Mouse (Mus musculus) kidney, postnatal 0 days (tissue): ENCODE measurements around the gene Ankrd50. TPM values are rescaled to one million over a fixed set of nuclear protein-coding genes. Genes with fewer than 3 reads are reported as not detected.

Experiments
- ATAC-seq: fragments of 200-750 bp; cut with Nextera tagmentation; replicated peaks from 2 replicates; pipeline ENCODE4 v1.8.0; 2017; ENCODE audit warnings: low read depth, moderate number of reproducible peaks, moderate TSS enrichment, moderate library complexity; ENCODE audit not compliant: low FRiP score
- DNase-seq: peaks from one replicate; pipeline ENCODE4 v3.0.0-alpha.2; 2016; ENCODE audit warnings: low spot score
- H3K27ac ChIP-seq: fragments of 300-500 bp; sonication (generic); 2 replicates; pipeline ENCODE4 v1.5.1; 2014; ENCODE audit warnings: mild to moderate bottlenecking
- H3K27me3 ChIP-seq: fragments of 300-500 bp; sonication (generic); 2 replicates; pipeline ENCODE4 v1.6.1; 2014; ENCODE audit warnings: low read length, mixed read lengths; ENCODE audit not compliant: insufficient read depth
- H3K36me3 ChIP-seq: fragments of 300-500 bp; sonication (generic); 2 replicates; pipeline ENCODE4 v1.6.1; 2014; ENCODE audit warnings: low read length, mixed read lengths; ENCODE audit not compliant: insufficient read depth
- H3K4me1 ChIP-seq: fragments of 300-500 bp; sonication (generic); replicated peaks from 2 replicates; pipeline ENCODE4 v1.6.1; 2014; ENCODE audit warnings: antibody characterized with exemption, low read length, mixed read lengths; ENCODE audit not compliant: insufficient read depth
- H3K4me2 ChIP-seq: fragments of 300-500 bp; sonication (generic); 2 replicates; pipeline ENCODE4 v1.6.1; 2014; ENCODE audit warnings: mild to moderate bottlenecking, low read length, moderate library complexity, mixed read lengths
- H3K4me3 ChIP-seq: fragments of 300-500 bp; sonication (generic); replicated peaks from 2 replicates; pipeline ENCODE4 v1.5.1; 2014; ENCODE audit warnings: low read depth, low read length
- H3K9ac ChIP-seq: fragments of 300-500 bp; sonication (generic); 2 replicates; pipeline ENCODE4 v1.6.1; 2014; ENCODE audit warnings: low read depth, low read length
- H3K9me3 ChIP-seq: fragments of 300-500 bp; sonication (generic); replicated peaks from 2 replicates; pipeline ENCODE4 v1.6.1; 2016; ENCODE audit warnings: low read length, inconsistent platforms, mixed read lengths
- CTCF ChIP-seq: IDR thresholded peaks from 2 replicates; pipeline ENCODE4 v1.5.1; 2016; ENCODE audit warnings: antibody characterized with exemption, low read depth, mild to moderate bottlenecking, moderate library complexity
- WGBS: fragments of 180-500 bp; shearing (Covaris S2); extraction: QIAGEN DNeasy Blood & Tissue Kit; methylation state at CpG from one replicate; pipeline ENCODE4 v1.1.7; 2014; 5-methylcytosine and 5-hydroxymethylcytosine counted together
- polyA plus RNA-seq: library from polyadenylated mRNA; unstranded; fragments of >200 nt; fragmentation: Nextera tagmentation; extraction: Ambion mirVana; gene quantifications from 2 replicates; pipeline ENCODE4 v1.2.1, GENCODE M21; 2015

The Ankrd50 gene
- polyA plus RNA-seq, 1 experiment from 2014 or later = 15.3 TPM

DNA sequence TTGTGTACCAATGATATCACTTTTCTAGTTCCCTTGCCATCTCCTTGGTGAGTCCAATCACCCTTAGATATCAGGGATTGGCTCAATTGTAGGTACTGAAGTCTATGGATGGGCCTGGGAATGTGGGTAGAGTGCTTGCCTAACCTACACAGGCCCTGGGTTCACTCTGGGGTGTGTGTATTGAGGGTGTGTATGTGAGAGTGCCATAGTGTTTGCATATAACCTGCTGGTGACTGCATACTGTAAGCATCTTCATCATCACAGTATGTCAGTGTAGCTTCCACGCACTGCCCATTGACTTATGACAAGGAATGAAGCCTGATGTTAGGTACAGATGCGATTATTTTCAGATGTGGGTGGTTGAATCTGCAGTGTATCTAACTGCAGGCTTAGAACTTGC, 17.1 kb upstream of the Ankrd50 start:
- Histone ChIP-seq H3K27me3 (no peaks in the 10 kb centered on the region), H3K9ac (no peak overlapping the region), H3K36me3 (no peaks in the 10 kb centered on the region), H3K4me3 (no peak overlapping the region), H3K4me2 (no peak overlapping the region), H3K27ac (no peak overlapping the region), H3K4me1 (no peaks in the 10 kb centered on the region; the same call in 1 of the 2 replicates), H3K9me3 (no peaks in the 10 kb centered on the region)
- 94% methylated on average over 2 of the region's 2 CpGs for WGBS
- ATAC-seq = no peak
- TF ChIP-seq CTCF = no peak
- no peak for DNase-seq

DNA sequence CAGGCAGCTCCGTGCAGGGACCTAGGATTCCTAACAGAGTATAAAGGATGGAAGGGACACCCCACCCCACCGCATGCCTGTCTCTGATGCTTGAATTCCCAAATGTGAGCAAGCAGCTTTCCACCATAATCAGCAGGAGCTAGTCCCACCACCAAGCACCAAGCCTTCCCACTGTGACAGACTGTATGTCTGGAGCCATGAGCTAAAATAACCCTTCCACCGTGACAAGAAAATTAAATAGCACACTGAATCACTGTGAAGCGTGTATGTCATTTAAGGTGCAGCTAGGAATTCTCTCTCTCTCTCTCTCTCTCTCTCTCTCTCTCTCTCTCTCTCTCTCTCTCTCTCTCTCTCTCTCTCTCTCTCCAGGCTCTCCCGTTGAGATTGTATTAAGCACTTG, 16.7 kb upstream of the Ankrd50 start:
- H3K9me3 ChIP-seq = no peaks in the 10 kb centered on the region
- no peak for TF ChIP-seq CTCF
- no peak for DNase-seq
- no peaks in the 10 kb centered on the region; the same call in 1 of the 2 replicates for H3K4me1 ChIP-seq
- no peak overlapping the region for H3K4me2 ChIP-seq
- no peak overlapping the region for H3K4me3 ChIP-seq
- H3K27ac ChIP-seq = no peak overlapping the region
- H3K9ac ChIP-seq = no peak overlapping the region
- no peaks in the 10 kb centered on the region for H3K36me3 ChIP-seq
- ATAC-seq = no peak
- WGBS = 74% methylated on average over 5 of the region's 5 CpGs
- H3K27me3 ChIP-seq = no peaks in the 10 kb centered on the region

GRCm38 (mm10) chr3:38498561-38498960, 13.9 kb upstream of the Ankrd50 start:
- no peak overlapping the region for H3K9ac ChIP-seq
- no peak for ATAC-seq
- no peak overlapping the region for H3K4me3 ChIP-seq
- no peak overlapping the region for H3K27ac ChIP-seq
- TF ChIP-seq CTCF = no peak
- 89% methylated on average over 3 of the region's 3 CpGs for WGBS
- H3K27me3 ChIP-seq = no peaks in the 10 kb centered on the region
- H3K36me3 ChIP-seq = no peaks in the 10 kb centered on the region
- H3K9me3 ChIP-seq = no peaks in the 10 kb centered on the region
- no peak overlapping the region for H3K4me2 ChIP-seq
- no peak for DNase-seq
- no peaks in the 10 kb centered on the region; the same call in 1 of the 2 replicates for H3K4me1 ChIP-seq

DNA sequence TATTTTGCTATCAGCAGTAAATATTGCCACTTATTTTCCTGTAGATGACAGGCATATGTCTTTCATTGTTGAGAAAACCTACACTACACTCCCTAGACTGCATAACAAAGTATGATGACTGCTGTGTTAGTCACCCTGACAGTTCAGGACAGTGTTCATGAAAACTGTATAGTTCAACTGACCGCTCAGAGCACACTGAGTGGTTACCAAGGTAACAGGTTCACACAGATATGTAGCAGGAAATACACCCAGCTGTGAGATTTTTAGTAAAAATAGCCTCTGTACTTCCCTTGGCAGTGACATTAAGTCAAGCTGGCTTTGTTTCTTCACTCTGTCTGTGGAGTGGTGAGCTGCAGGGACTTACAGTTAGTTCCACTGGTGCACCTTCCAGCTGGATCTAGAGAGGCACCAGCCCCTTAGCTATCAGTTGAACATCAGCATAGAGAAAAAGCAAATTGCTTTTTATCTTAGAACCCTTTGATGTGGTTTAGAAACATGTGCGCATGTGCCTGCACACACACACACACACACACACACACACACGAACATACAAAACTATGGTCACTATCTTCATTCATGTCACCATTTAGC, 12.2 kb upstream of the Ankrd50 start:
- no peak for DNase-seq
- no peak overlapping the region for H3K9ac ChIP-seq
- H3K9me3 ChIP-seq = no peaks in the 10 kb centered on the region
- H3K27ac ChIP-seq = no peak overlapping the region
- no peak overlapping the region for H3K4me2 ChIP-seq
- ATAC-seq = no peak
- H3K27me3 ChIP-seq = no peaks in the 10 kb centered on the region
- 84% methylated on average over 3 of the region's 3 CpGs for WGBS
- H3K4me1 ChIP-seq = no peaks in the 10 kb centered on the region; the same call in 1 of the 2 replicates
- no peaks in the 10 kb centered on the region for H3K36me3 ChIP-seq
- no peak for TF ChIP-seq CTCF
- no peak overlapping the region for H3K4me3 ChIP-seq

- no peak overlapping the region for H3K4me2 ChIP-seq
- no peak for ATAC-seq
- no peaks in the 10 kb centered on the region for H3K4me1 ChIP-seq
- 67% methylated on average over 3 of the region's 3 CpGs for WGBS
- no peak for TF ChIP-seq CTCF
- no peak for DNase-seq
- no peak overlapping the region for H3K4me3 ChIP-seq
- no peak overlapping the region for H3K9ac ChIP-seq
- H3K27me3 ChIP-seq = no peaks in the 10 kb centered on the region
- no peak overlapping the region for H3K27ac ChIP-seq
- no peaks in the 10 kb centered on the region for H3K9me3 ChIP-seq
- no peaks in the 10 kb centered on the region for H3K36me3 ChIP-seq
These were observed 7.1 kb upstream of the Ankrd50 start for GRCm38 (mm10) chr3:38491702-38492101.

GRCm38 (mm10) chr3:38491236-38491635, 6.6 kb upstream of the Ankrd50 start:
- ATAC-seq (no peak), DNase-seq (no peak)
- Histone ChIP-seq H3K4me3 (no peak overlapping the region), H3K9ac (no peak overlapping the region), H3K36me3 (no peaks in the 10 kb centered on the region), H3K4me1 (no peaks in the 10 kb centered on the region), H3K4me2 (no peak overlapping the region), H3K27me3 (no peaks in the 10 kb centered on the region), H3K9me3 (no peaks in the 10 kb centered on the region), H3K27ac (no peak overlapping the region)
- TF ChIP-seq CTCF = no peak
- 78% methylated on average over 3 of the region's 3 CpGs for WGBS

GRCm38 (mm10) chr3:38490720-38491119, 6.1 kb upstream of the Ankrd50 start:
- Histone ChIP-seq H3K4me1 (no peaks in the 10 kb centered on the region), H3K27ac (no peak overlapping the region), H3K4me3 (no peak overlapping the region), H3K27me3 (no peaks in the 10 kb centered on the region), H3K4me2 (no peak overlapping the region), H3K36me3 (no peaks in the 10 kb centered on the region), H3K9ac (no peak overlapping the region), H3K9me3 (no peaks in the 10 kb centered on the region)
- WGBS = 63% methylated on average over 2 of the region's 2 CpGs
- no peak for TF ChIP-seq CTCF
- no peak for ATAC-seq
- no peak for DNase-seq
